Mouse (Mus musculus) olfactory bulb, adult 2 months (tissue): Measurements from ENCODE around the gene Opa1. TPM values are rescaled to one million over a fixed set of nuclear protein-coding genes. Genes with fewer than 3 reads are reported as not detected.

Experiments
- H3K27ac ChIP-seq: fragments of 200-500 bp; 2 replicates; pipeline ENCODE4 v1.5.1; 2012; ENCODE audit warnings: low read depth, low read length; ENCODE audit not compliant: insufficient read depth
- H3K4me1 ChIP-seq: fragments of 200-500 bp; 2 replicates; pipeline ENCODE4 v1.6.1; 2012; ENCODE audit warnings: low read length; ENCODE audit not compliant: control insufficient read depth, insufficient read depth
- H3K4me3 ChIP-seq: fragments of 200-500 bp; 2 replicates; pipeline ENCODE4 v1.5.1; 2012; ENCODE audit warnings: mild to moderate bottlenecking, low read depth, low read length, moderate library complexity; ENCODE audit not compliant: insufficient read depth
- CTCF ChIP-seq: fragments of 200-500 bp; IDR thresholded peaks from 2 replicates; pipeline ENCODE4 v1.5.1; 2012; ENCODE audit warnings: low read depth, mild to moderate bottlenecking, low read length, moderate library complexity; ENCODE audit not compliant: insufficient read depth
- POLR2A ChIP-seq: fragments of 200-500 bp; IDR thresholded peaks from 2 replicates; pipeline ENCODE4 v1.6.1; 2012; ENCODE audit warnings: mild to moderate bottlenecking, low read depth, low read length, moderate library complexity; ENCODE audit not compliant: insufficient read depth
- WGBS: fragments of 180-500 bp; shearing (Covaris S2); methylation state at CpG from one replicate; pipeline ENCODE4 v1.1.7; 2018; 5-methylcytosine and 5-hydroxymethylcytosine counted together
- polyA plus RNA-seq: library from polyadenylated mRNA; stranded (reverse); fragments of >200 nt; gene quantifications from 2 replicates; pipeline ENCODE4 v1.2.4, GENCODE M21; 2012; ENCODE audit warnings: low replicate concordance; ENCODE audit not compliant: missing spikeins, insufficient read depth, insufficient read length

The Opa1 gene
- polyA plus RNA-seq, 1 experiment, result 126 TPM

GRCm38 (mm10) chr16:29635780-29636179, 56.6 kb downstream of the Opa1 start:
- Histone ChIP-seq H3K27ac (no peak overlapping the region), H3K4me3 (no peak overlapping the region), H3K4me1 (no peaks in the 10 kb centered on the region)
- no peak for TF ChIP-seq CTCF
- TF ChIP-seq POLR2A, result no peak
- WGBS, result 55% methylated on average over 4 of the region's 4 CpGs

- H3K4me3 ChIP-seq, result no peak overlapping the region
- WGBS, result 66% methylated on average over 1 of the region's 1 CpGs
- no peak overlapping the region for H3K27ac ChIP-seq
- H3K4me1 ChIP-seq, result no peaks in the 10 kb centered on the region
- no peak for TF ChIP-seq POLR2A
- no peak for TF ChIP-seq CTCF
These were observed 63.2 kb downstream of the Opa1 start for GRCm38 (mm10) chr16:29642376-29642775.

GRCm38 (mm10) chr16:29644871-29645270, 65.7 kb downstream of the Opa1 start:
- Histone ChIP-seq H3K27ac (no peak overlapping the region), H3K4me3 (no peak overlapping the region), H3K4me1 (no peaks in the 10 kb centered on the region)
- TF ChIP-seq POLR2A (no peak), CTCF (no peak)
- 66% methylated on average over 3 of the region's 3 CpGs for WGBS

DNA sequence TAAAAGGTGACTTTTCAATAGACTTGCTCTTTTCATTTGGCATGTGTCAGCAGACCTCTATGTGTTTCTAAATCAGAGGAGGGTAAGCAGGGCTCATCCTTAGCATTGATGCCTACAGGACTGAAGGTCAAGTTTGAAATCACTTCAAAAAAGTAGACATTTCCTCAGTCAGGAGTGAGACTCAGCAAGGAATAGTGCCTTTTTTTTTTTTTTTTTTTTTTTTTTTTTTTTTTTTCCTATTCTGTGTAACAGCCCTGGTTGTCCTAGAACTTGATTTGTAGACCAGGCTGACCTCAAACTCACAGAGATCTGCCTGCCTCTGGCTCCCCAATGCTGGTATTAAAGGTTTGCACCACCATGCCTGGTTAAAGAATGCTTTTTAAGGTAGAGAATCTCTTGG, 67.1 kb downstream of the Opa1 start:
- Histone ChIP-seq H3K4me1 (no peaks in the 10 kb centered on the region), H3K4me3 (no peak overlapping the region), H3K27ac (no peak overlapping the region)
- TF ChIP-seq CTCF (no peak), POLR2A (no peak)

DNA sequence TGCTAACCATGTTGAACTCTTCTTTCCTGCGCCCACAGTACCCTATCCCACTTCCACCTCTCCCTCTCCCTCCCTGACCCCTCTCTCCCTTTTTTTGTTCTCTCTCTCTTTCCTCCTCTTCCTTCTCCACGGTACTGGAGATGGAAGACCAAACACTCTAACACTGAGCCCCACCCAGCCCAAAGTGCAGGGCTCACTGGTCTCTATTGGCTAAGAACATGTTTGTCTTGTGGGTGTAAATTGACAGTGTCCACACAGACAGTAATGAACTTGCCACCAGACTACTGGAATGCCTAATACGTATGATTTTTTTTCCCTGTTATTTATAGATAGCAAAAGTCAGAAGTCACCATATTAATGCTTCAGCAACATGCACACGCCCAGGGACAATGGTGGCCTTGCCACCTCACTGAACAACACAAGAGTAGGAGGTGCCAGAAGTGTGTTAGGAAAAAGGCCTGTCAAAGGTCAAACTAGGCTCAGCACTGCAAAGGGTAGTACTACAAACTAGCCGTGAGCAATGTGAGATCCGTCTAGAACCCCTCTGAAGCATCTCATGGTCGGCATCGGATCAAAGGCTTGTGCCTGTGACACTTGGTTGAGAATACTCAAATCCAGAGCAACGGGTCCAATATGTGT, 77.2 kb downstream of the Opa1 start:
- 87% methylated on average over 9 of the region's 9 CpGs for WGBS
- Histone ChIP-seq H3K4me3 (no peak overlapping the region), H3K27ac (no peak overlapping the region), H3K4me1 (peaks cover 6% of the 10 kb centered on the region; the same call in 1 of the 2 replicates)
- TF ChIP-seq CTCF (no peak), POLR2A (no peak)

GRCm38 (mm10) chr16:29656901-29657300, 77.8 kb downstream of the Opa1 start:
- Histone ChIP-seq H3K4me3 (no peak overlapping the region), H3K4me1 (peaks cover 6% of the 10 kb centered on the region; the same call in 1 of the 2 replicates), H3K27ac (no peak overlapping the region)
- TF ChIP-seq POLR2A (no peak), CTCF (no peak)
- WGBS, result 54% methylated on average over 10 of the region's 10 CpGs

GRCm38 (mm10) chr16:29657650-29658548, 78.8 kb downstream of the Opa1 start:
- no peak for TF ChIP-seq CTCF
- TF ChIP-seq POLR2A, result 0 out of 2 replicates have a peak, but pooled peaks have one; percentile 21
- Histone ChIP-seq H3K4me1 (peaks cover 6% of the 10 kb centered on the region; the same call in 1 of the 2 replicates), H3K27ac (no peak overlapping the region), H3K4me3 (no peak overlapping the region)
- 14% methylated on average over 18 of the region's 18 CpGs for WGBS

- H3K4me3 ChIP-seq, result no peak overlapping the region
- WGBS, result 81% methylated on average over 13 of the region's 13 CpGs
- TF ChIP-seq CTCF, result no peak
- no peak for TF ChIP-seq POLR2A
- H3K27ac ChIP-seq, result no peak overlapping the region
- peaks cover 6% of the 10 kb centered on the region; the same call in 1 of the 2 replicates for H3K4me1 ChIP-seq
These were observed 80.1 kb downstream of the Opa1 start for GRCm38 (mm10) chr16:29659101-29659810.
